Mouse (Mus musculus): ENCODE data around the gene Ubtd2.

DNA sequence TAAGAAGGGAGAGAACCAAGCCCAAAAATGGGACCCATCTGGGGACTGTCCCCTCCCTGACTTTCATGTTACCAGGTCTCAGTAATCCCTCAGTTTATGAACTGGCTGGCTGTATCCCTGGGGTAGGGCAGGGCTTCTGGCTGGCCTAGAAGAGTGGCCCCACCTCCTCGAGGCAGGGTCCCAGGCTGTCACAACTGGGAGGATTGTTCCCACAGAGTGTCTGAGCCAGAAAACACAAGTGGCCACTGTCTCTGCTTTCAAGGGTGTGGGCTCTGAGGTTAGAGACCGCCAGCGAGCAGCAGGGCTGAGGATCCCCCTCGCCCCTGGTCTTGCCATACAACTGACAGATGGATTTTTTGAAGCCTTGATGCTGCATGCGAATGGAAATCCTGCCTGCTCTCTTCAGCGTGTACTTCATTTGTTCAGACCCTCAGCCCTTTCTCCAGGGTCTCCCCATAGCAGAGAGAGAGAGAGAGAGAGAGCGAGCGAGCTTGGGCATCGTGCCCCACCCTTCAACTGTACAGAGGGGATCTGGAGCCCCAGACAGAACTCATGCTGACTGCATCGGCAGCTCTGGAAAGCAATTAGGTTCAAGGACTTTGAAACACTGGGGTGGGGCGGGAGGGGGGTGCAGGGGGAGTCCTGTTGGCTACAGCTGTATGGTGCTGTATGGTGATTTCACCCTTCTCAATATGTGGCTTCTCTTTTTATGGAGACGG is 96.6 kb downstream of the Ubtd2 start:
- TF ChIP-seq CTCF (IDR thresholded peaks at IDR 0.05; ENCODE audit: low read depth), result no peak
- TF ChIP-seq EP300 (IDR thresholded peaks at IDR 0.05; ENCODE audit: low read depth), result no peak

All from heart, postnatal 0 days (tissue).